ENCODE assay signal across 8 mouse cellular contexts in genomic region chr19:44640021-44640420, GRCm38 (mm10).
DNase-seq lines count a peak whose midpoint lies in the region; ATAC-seq and TF ChIP-seq lines count a peak whose summit lies in the region.

No protein-coding gene starts in this region.

- peak overlapping the region; percentile 14; the same call in 1 of the 2 replicates for H3K9ac ChIP-seq in kidney, embryonic 14.5 days (ENCODE audit: low read depth, low read length)
- H3K9ac ChIP-seq in embryonic facial prominence, embryonic 11.5 days (replicated peaks; ENCODE audit: low read length): peak overlapping the region; percentile 7
- H3K9ac ChIP-seq in hindbrain, postnatal 0 days (replicated peaks; ENCODE audit: low read length): no peak overlapping the region

- 0 out of 2 replicates have a peak, but pooled peaks have one; percentile 40 for ATAC-seq in kidney, embryonic 14.5 days (ENCODE audit: low FRiP score, low TSS enrichment)
- no peak for ATAC-seq in embryonic facial prominence, embryonic 11.5 days (replicated peaks; ENCODE audit: insufficient number of reproducible peaks, low FRiP score, low TSS enrichment, low read depth)
- no peak for ATAC-seq in hindbrain, postnatal 0 days
- ATAC-seq in megakaryocyte progenitor cell, adult 5-6 weeks (replicated peaks; ENCODE audit: poor library complexity): no peak

- H3K27ac ChIP-seq in kidney, embryonic 14.5 days (ENCODE audit: low read depth, low read length): peak overlapping the region; percentile 78
- H3K27ac ChIP-seq in embryonic facial prominence, embryonic 11.5 days (replicated peaks; ENCODE audit: low read depth, low read length): no peak overlapping the region
- no peak overlapping the region for H3K27ac ChIP-seq in hindbrain, postnatal 0 days

- no peaks in the 10 kb centered on the region for H3K36me3 ChIP-seq in kidney, embryonic 14.5 days (ENCODE audit: control insufficient read depth, insufficient read depth, low read length)
- H3K36me3 ChIP-seq in embryonic facial prominence, embryonic 11.5 days (replicated peaks; ENCODE audit: control insufficient read depth, insufficient read depth, low read depth, low read length): no peaks in the 10 kb centered on the region
- no peaks in the 10 kb centered on the region for H3K36me3 ChIP-seq in hindbrain, postnatal 0 days (ENCODE audit: insufficient read depth, low read length)

- under 1% methylated on average over 26 of the region's 26 CpGs for WGBS in kidney, embryonic 14.5 days
- WGBS in embryonic facial prominence, embryonic 11.5 days: under 1% methylated on average over 26 of the region's 26 CpGs
- WGBS in hindbrain, postnatal 0 days: under 1% methylated on average over 24 of the region's 26 CpGs

- peak overlapping the region; percentile 10 for H3K4me3 ChIP-seq in kidney, embryonic 14.5 days (ENCODE audit: low read length)
- H3K4me3 ChIP-seq in embryonic facial prominence, embryonic 11.5 days (ENCODE audit: low read depth, low read length): peak overlapping the region; percentile 11
- H3K4me3 ChIP-seq in hindbrain, postnatal 0 days (ENCODE audit: low read length): peak overlapping the region; percentile 24

- H3K9me3 ChIP-seq in kidney, embryonic 14.5 days (ENCODE audit: control insufficient read depth, low read length): no peaks in the 10 kb centered on the region
- H3K9me3 ChIP-seq in embryonic facial prominence, embryonic 11.5 days (replicated peaks; ENCODE audit: control insufficient read depth, low read length): no peaks in the 10 kb centered on the region
- no peaks in the 10 kb centered on the region for H3K9me3 ChIP-seq in hindbrain, postnatal 0 days (ENCODE audit: low read length)

- no peak for DNase-seq in kidney, postnatal 25 days
- peak; percentile 28 for DNase-seq in embryonic facial prominence, embryonic 11.5 days (ENCODE audit: low spot score)
- peak; percentile 31 for DNase-seq in hindbrain, postnatal 0 days (ENCODE audit: low spot score)
- DNase-seq in neural tube, embryonic 10.5 days (ENCODE audit: extremely low spot score, low spot score): peak; percentile 38
- no peak for DNase-seq in thymus, adult 18-20 months
- no peak for DNase-seq in MN1 (ENCODE audit: low spot score)

- H3K27me3 ChIP-seq in kidney, embryonic 14.5 days (ENCODE audit: control insufficient read depth, insufficient read depth, low read length): peaks cover 9% of the 10 kb centered on the region; the same call in 1 of the 2 replicates
- H3K27me3 ChIP-seq in embryonic facial prominence, embryonic 11.5 days (ENCODE audit: control insufficient read depth, insufficient read depth, low read length): peaks cover 17% of the 10 kb centered on the region
- H3K27me3 ChIP-seq in hindbrain, postnatal 0 days (ENCODE audit: insufficient read depth, low read length): peaks cover 7% of the 10 kb centered on the region; the same call in 1 of the 2 replicates

- H3K4me1 ChIP-seq in kidney, embryonic 14.5 days (ENCODE audit: control insufficient read depth, insufficient read depth, low read length): peaks cover 46% of the 10 kb centered on the region
- no peaks in the 10 kb centered on the region for H3K4me1 ChIP-seq in embryonic facial prominence, embryonic 11.5 days (ENCODE audit: control insufficient read depth, insufficient read depth, low read length)
- no peaks in the 10 kb centered on the region; the same call in 1 of the 2 replicates for H3K4me1 ChIP-seq in hindbrain, postnatal 0 days (ENCODE audit: insufficient read depth, low read length)

- H3K4me2 ChIP-seq in kidney, embryonic 14.5 days (replicated peaks; ENCODE audit: low read depth, low read length): peak overlapping the region; percentile 42
- peak overlapping the region; percentile 39 for H3K4me2 ChIP-seq in embryonic facial prominence, embryonic 11.5 days (ENCODE audit: low read depth, low read length)
- peak overlapping the region; percentile 55 for H3K4me2 ChIP-seq in hindbrain, postnatal 0 days (ENCODE audit: low read depth, low read length)

- TF ChIP-seq CTCF in hindbrain, postnatal 0 days (IDR thresholded peaks at IDR 0.05; ENCODE audit: low read depth): no peak

Comparison
In these comparisons a context has a peak if more than half of its experiments do, and no peak if none do; other contexts are left out.
1. DNase-seq: peak in embryonic facial prominence, embryonic 11.5 days (single experiment), hindbrain, postnatal 0 days (single experiment) and neural tube, embryonic 10.5 days (single experiment); none in kidney, postnatal 25 days (0 of 2), thymus, adult 18-20 months (0 of 2) and MN1 (single experiment).
2. Peak in every context shown above with its lines, with median percentiles within 50 percentile points of each other: H3K4me2 ChIP-seq and H3K4me3 ChIP-seq.